Mouse (Mus musculus) layer of hippocampus, adult 9-11 months (tissue): ENCODE measurements around the gene Bpifa6.
"Not testable (repeated sequence)": the region's sequence is repeated elsewhere in the genome, so short reads cannot be mapped to it uniquely, and the experiment has no call there.

Experiments
- DNase-seq: peaks from one replicate; pipeline ENCODE4 v3.0.0; 2022

The Bpifa6 gene

DNA sequence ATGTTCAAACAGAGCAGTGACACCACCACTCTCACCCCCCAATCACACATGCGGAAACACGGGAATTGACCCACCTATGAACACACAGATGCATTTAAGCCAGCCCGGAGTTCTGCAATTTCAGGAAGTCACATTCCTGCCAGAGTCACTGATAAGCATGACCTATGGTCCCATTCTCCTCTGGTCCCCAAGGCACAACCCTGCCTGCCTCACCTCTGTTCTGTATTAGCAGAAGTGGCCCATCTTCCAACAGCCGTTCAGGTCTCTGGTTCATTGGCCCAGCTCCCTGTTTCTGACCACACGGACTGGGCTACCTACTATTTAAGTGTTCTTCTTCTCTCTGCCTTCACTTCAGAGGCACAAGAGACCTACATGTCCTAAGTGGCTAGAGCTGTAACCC is at the start of gene Bpifa6:
Gene Bpifa6, plus strand, starts transcription at position 364 of the 400 bp plus-strand sequence.
- no peak for DNase-seq

GRCm38 (mm10) chr2:153929871-153930413 is 44.8 kb upstream of the Bpifa6 start:
- DNase-seq, result no peak

GRCm38 (mm10) chr2:153931125-153931524 is 43.6 kb upstream of the Bpifa6 start:
- peak; percentile 31 for DNase-seq

DNA sequence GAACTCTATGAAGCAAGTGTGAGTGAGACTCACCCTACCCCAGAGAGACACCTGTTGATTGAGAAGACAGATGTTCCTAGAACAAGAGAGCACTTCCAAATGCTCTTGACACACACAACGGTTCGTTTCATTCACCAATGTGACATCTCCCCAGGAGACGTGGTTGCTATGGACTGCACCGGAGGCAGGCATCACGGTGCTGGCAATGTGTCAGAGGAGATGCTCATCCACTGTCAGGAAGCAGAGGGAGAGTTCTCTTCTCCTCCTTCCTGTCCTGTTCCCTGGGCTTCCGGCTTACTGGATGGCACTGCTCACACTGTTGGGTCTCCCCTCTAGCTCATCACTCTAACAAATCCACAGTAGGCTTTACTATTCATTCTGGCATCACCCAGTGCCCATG is 41.4 kb upstream of the Bpifa6 start:
- no peak for DNase-seq

GRCm38 (mm10) chr2:153935348-153935747 is 39.4 kb upstream of the Bpifa6 start:
- no peak for DNase-seq

- DNase-seq, result no peak
Measured at GRCm38 (mm10) chr2:153937843-153938242, 36.9 kb upstream of the Bpifa6 start, which contains the start of gene Bpifb4. Gene Bpifb4, plus strand, starts transcription at chr2:153938212.

DNA sequence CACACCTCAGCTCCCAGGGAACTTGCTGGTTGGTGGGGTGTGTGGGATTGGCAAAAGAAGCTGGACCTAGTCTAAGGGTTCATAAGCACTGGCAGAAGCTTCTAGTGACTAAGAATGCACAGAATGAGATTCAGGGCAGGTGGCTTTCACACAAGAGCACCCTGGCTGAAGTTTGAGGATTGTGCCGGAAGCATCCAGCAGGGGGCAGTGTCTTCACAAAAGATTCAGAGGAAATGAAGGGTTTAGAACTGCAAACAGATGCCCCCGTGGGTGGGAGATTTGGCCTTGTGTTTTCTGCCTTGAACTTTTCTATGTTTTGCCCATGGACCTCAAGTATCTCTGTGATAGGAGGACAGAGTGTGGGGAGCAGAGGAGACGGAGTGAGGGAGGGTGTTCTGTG is 31.2 kb upstream of the Bpifa6 start:
- DNase-seq, result peak; percentile 42

- DNase-seq, result no peak
Measured at GRCm38 (mm10) chr2:153944567-153944966, 30.2 kb upstream of the Bpifa6 start.

DNA sequence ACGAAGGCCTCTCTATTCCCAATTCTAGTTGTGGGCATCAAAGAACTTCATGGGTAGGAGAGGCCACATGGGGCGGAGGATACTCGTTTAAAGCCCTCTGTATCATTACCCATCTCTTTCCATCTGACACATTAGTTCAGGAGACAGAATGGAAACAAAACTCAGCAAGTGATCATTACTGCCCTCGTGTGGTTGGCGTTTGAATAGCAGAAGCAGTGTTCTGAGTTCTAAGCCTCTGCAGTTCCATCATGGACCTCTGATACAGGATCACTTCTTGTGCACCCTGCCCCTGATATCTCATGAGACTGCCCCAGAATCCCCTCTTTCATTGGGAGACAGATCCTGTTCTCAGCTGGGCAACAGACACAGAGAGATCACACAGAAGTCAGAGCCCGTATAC is 21.8 kb upstream of the Bpifa6 start:
- peak; percentile 45 for DNase-seq

- DNase-seq, result no peak
Measured at GRCm38 (mm10) chr2:153953836-153954235, 20.9 kb upstream of the Bpifa6 start.

DNA sequence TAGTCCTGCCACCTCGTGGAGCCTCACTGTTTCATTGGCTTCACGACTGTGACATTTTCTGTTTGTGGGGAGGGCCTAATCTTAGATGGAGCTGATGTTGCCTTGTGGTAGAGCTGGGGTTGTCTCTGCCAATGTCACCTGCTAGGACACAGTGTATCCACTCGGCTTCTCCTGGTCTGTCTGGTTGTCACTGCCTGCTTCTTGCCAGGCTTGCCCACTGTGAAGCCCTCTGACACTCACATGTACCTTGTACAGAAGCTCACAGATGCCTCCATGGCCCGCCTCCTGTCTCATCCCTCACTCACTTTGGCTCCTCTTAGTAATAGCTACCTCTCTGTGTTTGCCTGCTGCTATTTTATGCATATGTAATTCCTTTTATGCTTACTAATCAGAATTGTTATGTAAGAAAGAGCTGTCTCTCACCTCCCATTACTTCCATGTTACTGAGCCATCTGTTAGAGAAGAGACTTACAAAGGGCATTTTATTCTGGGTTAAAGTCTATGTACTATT is 11.9 kb upstream of the Bpifa6 start:
- DNase-seq, result peak; percentile 24

- no peak for DNase-seq
Measured at GRCm38 (mm10) chr2:153963334-153963733, 11.4 kb upstream of the Bpifa6 start.

- DNase-seq, result peak; percentile 74
Measured at GRCm38 (mm10) chr2:153970221-153970620, 4.5 kb upstream of the Bpifa6 start.

DNA sequence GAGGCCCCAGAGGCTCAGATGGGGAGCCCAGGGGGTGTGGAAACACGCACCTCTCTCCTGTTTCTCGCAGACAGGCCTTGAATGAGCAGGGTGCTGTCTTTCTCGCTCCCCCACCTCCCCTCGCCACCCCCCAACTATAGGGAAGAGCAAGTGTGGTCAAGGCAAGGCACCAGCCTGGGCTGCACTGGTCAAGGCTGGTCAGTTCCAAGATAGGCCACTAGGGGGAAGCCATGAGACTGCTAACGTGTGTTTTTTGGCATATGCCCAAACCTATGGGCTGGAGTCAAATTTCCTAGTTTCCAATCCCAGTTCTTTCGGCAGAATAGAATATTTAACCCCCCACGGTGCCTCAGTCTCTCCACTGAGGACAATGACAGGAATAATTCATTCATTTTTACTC is 21.0 kb downstream of the Bpifa6 start:
- peak; percentile 44 for DNase-seq

DNA sequence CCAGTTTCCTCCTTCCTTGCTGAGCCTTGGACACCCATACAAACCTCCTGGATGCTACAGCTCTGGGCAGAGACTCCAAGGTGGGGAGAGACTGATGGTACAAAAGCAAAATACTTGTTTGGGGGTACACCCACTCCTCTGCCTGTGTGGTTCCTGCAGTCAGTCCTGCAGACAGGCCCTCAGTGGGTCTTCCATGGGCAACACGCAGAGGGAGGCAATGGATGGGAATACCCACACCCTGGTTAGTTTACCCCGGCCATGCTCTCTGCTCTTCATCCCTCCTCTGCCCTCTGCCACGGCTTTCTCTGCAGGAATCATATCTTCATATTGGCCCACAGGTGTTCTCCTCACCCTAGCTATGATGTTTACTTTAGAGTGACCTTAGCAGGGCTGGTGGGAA is 25.8 kb downstream of the Bpifa6 start:
- DNase-seq, result no peak

GRCm38 (mm10) chr2:154001056-154001455 is 26.3 kb downstream of the Bpifa6 start:
- no peak for DNase-seq

DNA sequence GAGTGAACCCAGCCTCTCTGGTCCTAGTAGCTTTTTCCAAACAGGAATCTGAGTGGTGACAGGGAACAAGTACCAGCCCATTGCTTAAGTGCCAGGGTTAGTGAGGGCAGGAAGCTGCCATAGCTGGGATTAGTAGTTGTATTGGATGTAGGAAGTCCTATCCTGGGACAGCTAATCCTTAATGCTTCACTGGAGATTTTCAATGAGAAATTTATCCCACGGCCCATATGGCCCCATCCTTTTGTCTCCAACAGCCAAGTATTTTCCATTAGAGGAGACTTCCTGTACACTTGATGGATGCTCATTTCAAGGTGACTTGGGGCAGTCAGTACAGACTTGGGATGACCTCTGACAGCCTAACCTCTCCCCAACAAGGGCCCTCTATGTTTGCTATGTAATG is 29.7 kb downstream of the Bpifa6 start:
- DNase-seq, result no peak

DNA sequence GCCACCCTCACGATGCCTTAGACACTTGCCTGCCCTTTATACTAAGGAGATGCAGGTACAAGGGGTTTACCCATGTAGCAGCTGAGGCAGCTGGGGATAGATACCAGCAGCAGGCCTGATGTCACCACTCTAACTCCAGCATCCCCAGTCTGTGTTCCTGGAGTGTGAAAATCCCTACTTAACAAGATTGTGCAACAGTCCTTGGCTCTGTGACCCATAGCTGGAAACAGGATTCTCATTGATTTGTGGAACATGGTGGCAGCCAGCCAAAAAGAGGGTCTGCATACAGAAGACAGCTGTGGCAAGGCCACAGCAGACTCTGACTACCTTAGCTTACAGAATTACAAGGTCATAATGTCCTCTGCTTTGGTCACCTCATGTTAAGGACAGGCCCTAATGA is 30.3 kb downstream of the Bpifa6 start:
- no peak for DNase-seq

GRCm38 (mm10) chr2:154005734-154006133 is 31.0 kb downstream of the Bpifa6 start:
- DNase-seq, result no peak

- DNase-seq, result no peak
Measured at GRCm38 (mm10) chr2:154006331-154006730, 31.6 kb downstream of the Bpifa6 start.

- DNase-seq, result no peak
Measured at GRCm38 (mm10) chr2:154007381-154007780, 32.6 kb downstream of the Bpifa6 start.

- no peak for DNase-seq
Measured at GRCm38 (mm10) chr2:154007965-154008364, 33.2 kb downstream of the Bpifa6 start, which contains the start of gene Bpifa2. Gene Bpifa2, plus strand, starts transcription at chr2:154008265.

- DNase-seq, result no peak
Measured at GRCm38 (mm10) chr2:154017990-154018389, 43.2 kb downstream of the Bpifa6 start.

- DNase-seq, result not testable (repeated sequence)
Measured at GRCm38 (mm10) chr2:154024676-154025075, 49.9 kb downstream of the Bpifa6 start.

DNA sequence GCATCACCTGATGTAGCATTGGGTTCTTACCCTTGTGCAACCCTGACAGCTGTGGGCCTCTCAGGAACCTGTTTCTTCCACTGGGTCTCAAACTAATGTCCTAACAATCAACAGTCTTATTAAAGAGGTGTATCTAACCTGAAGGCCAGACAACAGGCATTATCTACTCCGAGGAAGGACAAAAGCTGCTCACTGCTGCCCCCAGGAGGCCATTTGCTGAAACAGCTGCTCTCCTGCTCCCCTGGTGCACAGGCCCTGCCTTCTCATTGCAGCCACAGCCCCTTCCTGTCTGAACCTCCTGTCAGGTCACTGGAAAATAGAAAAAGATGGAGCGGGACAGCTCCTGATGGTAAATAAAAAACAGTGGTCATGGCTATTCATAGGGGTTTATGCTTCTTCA is 64.2 kb downstream of the Bpifa6 start:
- DNase-seq, result no peak
